Mouse (Mus musculus) lung, postnatal 0 days (tissue): ENCODE data around the gene Nit1.

Experiments used
- CTCF ChIP-seq: IDR thresholded peaks from 2 replicates; pipeline ENCODE4 v1.5.1; 2016; ENCODE audit warnings: antibody characterized with exemption, mild to moderate bottlenecking
- EP300 ChIP-seq: IDR thresholded peaks from 2 replicates; pipeline ENCODE4 v1.6.1; 2016; ENCODE audit warnings: antibody characterized with exemption, mild to moderate bottlenecking, control low read depth

DNA sequence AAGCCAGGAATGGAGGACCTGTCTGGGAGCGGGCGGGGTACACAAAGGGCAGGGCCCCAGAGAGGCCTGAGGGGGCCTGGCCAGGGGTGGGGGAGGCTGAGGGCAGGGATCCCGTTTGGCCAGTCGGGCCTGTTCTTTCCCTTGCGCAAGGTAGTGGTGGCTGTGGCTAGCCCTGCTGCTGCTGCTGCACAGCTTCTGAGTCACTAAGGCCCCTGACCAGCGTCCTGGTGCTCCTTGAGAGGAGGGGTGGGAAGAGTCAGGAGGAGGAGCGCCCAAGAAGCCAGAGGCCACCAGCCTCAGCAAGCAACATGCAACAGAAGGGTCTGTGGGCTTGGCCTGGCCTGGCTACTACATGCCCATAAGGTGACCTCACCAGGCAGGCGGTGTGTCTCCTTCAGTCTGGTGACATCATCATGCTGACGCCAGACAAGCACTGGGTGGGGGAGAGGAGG, 30.2 kb upstream of the Nit1 start:
- TF ChIP-seq CTCF, result no peak
- TF ChIP-seq EP300, result peak; percentile 71
